Mouse (Mus musculus) ovary, postnatal 36 days (tissue): Measurements from ENCODE around the gene Pla2g4b.

Experiments used
- DNase-seq: peaks from one replicate; pipeline ENCODE4 v3.0.0; 2022; ENCODE audit warnings: low spot score, mixed read lengths

The Pla2g4b gene

GRCm38 (mm10) chr2:120015882-120016281 is 17.3 kb upstream of the Pla2g4b start:
- no peak for DNase-seq

GRCm38 (mm10) chr2:120017599-120017998 is 15.6 kb upstream of the Pla2g4b start:
- no peak for DNase-seq

GRCm38 (mm10) chr2:120024337-120024736 is 8.9 kb upstream of the Pla2g4b start:
- DNase-seq, result peak; percentile 81

DNA sequence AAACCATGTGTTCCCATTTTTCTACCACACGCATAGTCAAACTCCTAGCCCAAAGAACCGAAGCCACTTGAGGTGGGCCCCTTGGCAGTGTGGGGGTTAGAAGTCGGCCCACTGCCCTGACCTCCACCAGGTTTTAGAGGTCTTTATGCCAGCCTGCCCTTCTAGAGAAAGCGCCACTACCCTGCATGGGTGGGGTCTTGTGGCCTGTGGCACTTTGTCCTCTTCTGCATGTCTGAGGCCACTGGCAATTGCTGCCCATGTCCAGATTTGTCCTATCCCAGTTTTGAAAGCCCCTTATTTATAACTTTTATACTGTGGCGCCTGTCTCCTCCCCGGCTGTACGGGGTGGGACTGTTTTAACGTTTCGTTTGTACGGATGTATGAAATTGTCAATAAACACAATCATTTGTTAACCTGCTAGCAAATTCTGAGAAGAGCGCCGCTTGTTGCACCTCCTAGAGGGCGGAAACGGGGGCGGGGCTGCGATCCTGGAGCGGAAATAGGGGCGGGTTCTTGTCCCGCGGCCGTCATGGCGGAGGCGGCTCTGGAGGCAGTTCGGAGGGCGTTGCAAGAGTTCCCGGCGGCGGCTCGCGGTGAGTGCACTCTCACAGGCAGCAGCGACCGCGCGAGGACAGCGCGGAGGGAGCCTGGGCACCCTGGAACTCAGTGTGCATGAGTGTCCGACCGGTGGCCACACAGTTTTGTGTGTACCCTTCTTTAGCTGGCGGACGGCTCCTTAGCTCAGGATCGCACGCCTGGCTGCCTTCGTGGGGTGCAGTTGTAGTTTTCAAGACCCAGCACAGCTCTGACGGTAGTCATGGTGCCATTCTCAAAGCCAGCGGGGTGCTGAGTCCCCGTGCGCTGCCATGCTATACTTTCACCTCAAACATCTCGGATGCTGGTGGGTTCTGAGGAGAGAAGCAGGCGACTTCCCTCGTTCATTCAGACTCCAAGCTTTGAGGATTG is 6.0 kb upstream of the Pla2g4b start, which contains the start of the genes Jmjd7 and Gm28042:
Gene Jmjd7 (plus strand): TSS at position 500 of the 966 bp plus-strand sequence.
Gene Gm28042 (plus strand): TSS at position 510 of the 966 bp plus-strand sequence.
- peak; percentile 92 for DNase-seq

DNA sequence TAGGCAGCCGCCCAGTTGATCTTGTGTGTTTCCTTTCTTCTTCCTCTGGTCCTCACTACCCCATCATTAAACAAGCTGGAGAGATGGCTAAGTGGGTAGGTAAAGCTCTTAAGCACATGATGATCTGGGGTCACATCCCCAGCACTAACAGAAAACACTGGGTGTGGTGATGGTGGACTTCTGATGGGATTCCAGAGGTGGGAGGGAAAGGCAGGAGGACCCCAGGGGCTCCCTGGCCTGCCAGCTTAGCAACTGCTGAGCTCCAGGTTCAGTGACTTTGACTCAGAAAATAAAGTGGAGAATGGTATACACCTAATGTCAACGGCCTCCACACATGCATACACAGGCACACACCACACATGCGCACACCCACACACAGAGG is 5.3 kb upstream of the Pla2g4b start:
- DNase-seq, result no peak

DNA sequence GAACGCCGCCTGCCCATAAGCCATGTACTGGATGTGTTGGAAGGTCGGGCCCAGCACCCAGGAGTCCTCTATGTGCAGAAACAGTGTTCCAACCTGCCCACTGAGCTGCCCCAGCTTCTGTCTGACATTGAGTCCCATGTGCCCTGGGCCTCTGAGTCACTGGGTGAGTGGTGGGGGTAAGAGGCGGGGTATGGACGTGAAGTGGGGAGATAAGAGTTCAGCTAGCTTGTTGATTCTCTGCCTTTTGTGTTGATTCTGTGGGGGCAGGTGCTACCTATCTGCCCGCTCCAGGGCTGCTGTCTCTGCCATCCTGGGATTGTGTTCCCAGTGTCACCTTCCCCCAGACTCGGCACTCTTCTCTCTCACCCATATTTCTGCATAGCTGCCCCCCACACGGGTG is 2.8 kb upstream of the Pla2g4b start:
- no peak for DNase-seq

GRCm38 (mm10) chr2:120033726-120034125 is 509 bp downstream of the Pla2g4b start:
- no peak for DNase-seq

- DNase-seq, result no peak
These were observed 4.5 kb downstream of the Pla2g4b start for GRCm38 (mm10) chr2:120037744-120038143.

- DNase-seq, result no peak
These were observed 7.8 kb downstream of the Pla2g4b start for GRCm38 (mm10) chr2:120040991-120041390.

DNA sequence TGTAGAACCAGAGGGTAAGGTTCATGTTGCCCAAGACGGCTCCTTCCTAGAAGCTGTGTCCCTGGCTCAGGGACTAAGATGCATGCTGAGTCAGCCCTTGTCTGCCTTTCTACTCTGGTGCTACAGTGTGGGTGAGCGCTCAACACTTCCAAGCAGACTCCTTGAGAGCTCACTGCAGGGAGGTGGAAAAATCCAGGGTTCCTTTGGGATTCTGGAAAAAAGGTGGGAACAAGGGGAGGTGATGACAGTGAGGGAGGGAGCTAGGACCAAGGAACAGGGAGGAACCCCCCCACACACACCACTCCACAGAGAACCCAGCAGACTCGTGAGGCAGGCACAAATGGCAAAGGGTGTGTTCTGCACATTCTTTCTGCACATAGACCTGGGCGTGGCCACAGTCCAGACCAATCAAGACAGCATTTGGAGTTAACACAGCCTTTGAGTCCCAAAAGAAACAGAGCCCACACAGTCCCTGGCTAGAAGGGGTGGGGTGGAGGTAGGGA is 10.9 kb downstream of the Pla2g4b start:
- DNase-seq, result no peak

GRCm38 (mm10) chr2:120044676-120045075 is 11.5 kb downstream of the Pla2g4b start:
- DNase-seq, result no peak

DNA sequence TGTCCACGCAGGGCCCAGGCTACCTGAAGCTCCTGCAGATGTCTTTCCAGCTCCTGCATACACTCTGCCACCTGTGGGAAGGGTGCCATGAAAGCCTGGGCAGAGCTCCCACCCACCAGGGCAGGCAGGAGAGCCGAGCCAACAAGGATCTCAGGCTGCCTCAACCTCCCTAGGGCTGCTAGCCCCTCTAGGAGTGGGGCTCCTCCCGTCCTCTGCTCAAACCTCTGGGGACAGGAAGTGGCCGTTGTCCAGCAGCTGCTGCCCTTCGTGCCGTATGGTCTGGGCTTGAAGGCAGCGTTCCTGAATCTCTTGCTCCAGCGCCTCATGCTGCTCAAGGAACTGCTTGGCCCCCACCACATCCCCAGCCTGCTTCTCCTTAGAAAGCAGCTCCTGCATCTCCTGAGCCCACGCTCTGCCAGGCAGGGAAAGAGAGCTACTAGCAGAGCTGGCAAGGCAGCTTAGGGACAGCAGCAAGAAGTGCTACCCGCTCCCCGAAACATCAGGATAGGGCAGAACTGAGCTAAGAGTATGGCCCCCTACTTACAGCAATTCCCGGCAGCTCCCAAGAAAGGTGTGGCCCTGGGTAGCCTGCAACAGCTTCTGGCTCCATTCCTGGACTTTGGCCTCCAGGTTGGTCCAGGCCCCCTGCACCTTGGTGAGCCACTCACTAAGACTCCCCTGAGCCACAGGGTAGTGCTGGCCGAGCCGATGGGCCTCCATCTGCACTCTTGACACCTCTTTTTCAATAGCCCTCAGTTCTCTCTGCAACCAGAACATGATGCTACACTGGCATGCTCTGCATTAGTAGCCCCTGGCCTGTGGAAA is 13.5 kb downstream of the Pla2g4b start:
- no peak for DNase-seq

- DNase-seq, result no peak
These were observed 15.0 kb downstream of the Pla2g4b start for GRCm38 (mm10) chr2:120048173-120048572.

DNA sequence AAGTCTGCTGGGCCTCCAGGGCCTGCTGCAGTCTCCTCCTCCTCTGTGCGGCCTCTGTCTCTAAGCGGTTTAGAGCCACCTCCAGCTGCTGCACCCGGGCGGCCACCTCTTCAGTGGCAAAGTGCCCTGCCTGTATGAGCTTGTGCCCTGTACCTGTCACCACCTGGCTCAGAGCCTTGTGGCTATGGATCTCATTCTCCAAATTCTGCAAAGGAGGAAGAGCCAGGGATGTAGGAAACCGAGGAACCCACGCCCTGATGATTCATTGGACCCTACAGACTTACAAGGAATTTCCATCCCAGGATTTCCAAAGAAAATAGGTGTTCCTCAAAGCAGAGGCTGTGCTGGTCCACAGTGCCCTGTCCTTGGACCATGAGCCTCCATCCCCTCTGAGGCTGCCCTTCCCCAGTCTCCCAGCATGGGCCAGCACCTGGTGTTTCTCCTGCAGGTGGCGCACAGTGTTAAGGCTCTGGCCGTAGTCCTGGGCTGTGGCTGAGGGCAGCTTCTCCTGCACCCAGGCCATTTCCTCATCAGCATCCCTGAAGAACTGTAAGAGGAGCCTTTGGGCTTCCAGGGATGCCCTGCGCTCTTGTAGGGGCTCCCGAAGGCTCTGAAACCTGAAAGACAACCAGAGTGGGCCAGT is 16.5 kb downstream of the Pla2g4b start:
- peak; percentile 59 for DNase-seq

DNA sequence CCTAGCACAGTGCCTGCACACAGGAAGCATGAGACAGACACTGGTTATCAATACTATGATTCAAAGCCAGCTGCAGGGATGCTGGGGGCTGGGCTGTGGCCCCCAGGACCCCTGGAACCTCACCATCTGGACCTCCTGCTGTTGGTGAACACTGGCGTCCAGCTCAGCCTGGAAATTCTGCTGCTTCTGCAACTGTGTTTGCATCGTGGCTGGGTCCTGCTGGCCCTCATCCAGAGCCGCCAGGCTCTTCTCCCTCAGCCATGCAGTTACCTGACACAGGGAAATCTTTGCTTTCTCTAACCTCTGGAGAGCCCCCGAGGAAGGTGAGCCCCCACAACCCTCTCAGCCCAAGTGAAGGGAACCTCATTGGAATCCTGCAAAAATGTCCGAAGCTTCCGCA is 18.2 kb downstream of the Pla2g4b start:
- DNase-seq, result no peak

GRCm38 (mm10) chr2:120054771-120055552 is 21.7 kb downstream of the Pla2g4b start:
- DNase-seq, result peak; percentile 47

GRCm38 (mm10) chr2:120055923-120056322 is 22.7 kb downstream of the Pla2g4b start:
- DNase-seq, result no peak

DNA sequence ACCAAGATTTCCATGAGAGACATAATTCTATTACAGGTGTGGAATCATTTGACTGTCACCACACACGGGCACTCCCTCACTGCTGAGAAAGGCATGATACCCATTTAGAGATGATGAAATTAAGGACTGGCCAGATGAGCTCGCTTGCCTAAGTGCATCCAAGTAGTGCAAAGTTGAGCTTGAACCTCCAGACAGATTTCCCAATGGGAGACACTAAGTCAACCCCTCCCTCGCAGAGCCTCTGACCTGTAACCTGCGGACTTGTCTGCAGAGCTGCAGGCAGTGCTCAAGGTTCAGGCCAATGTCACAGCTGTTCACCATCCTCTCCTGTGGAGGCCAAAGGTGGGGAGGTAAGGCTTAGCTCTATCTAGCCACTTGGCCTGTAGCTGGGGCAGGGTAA is 25.6 kb downstream of the Pla2g4b start:
- no peak for DNase-seq

DNA sequence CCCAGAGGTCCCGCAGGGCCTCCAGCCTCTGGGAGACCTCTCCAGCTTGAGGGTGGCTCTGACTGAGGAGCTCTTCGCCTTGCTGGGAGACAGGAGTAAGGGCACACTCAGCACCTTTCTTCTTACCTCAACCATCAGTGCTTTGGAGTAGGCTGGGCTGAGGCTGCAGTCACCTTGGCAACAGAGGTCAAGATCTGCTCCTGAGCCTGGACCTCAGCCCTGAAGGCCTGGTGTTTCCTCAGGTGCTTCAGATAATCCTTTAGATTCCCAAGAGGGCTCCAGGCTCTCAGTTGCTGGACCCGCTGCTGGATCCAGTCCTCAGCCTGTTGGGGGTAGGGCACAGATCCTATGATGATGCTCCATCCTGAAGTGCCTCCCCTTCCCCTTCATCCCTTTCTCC is 26.2 kb downstream of the Pla2g4b start:
- no peak for DNase-seq

- DNase-seq, result no peak
These were observed 27.0 kb downstream of the Pla2g4b start for GRCm38 (mm10) chr2:120060190-120060589.

- no peak for DNase-seq
These were observed 27.4 kb downstream of the Pla2g4b start for GRCm38 (mm10) chr2:120060651-120061050.
